Mouse (Mus musculus) ES-E14 (cell line): ENCODE measurements around the gene Spata31. TPM values are rescaled to one million over a fixed set of nuclear protein-coding genes. Genes with fewer than 3 reads are reported as not detected.

Experiments
- DNase-seq: peaks from one replicate; pipeline ENCODE4 v3.0.0-alpha.2; 2013; ENCODE audit warnings: low read depth, low spot score
- H3K27ac ChIP-seq: 2 replicates; pipeline ENCODE4 v1.5.1; 2012; ENCODE audit warnings: low read depth, mild to moderate bottlenecking, low read length, moderate library complexity, mixed read lengths; ENCODE audit not compliant: poor library complexity, insufficient read depth, severe bottlenecking
- H3K36me3 ChIP-seq: 2 replicates; pipeline ENCODE4 v1.6.1; 2012; ENCODE audit warnings: mild to moderate bottlenecking, low read length, moderate library complexity, mixed read lengths; ENCODE audit not compliant: control insufficient read depth, poor library complexity, insufficient read depth, severe bottlenecking
- H3K4me1 ChIP-seq, 2 experiments: fragments of 150-350 bp in 1 of 2; sonication (generic) in 1 of 2; 2 replicates each; pipeline ENCODE4 v1.6.1; 2012; ENCODE audit warnings: low read length in 2 of 2, mild to moderate bottlenecking in 1 of 2, mixed read lengths in 1 of 2; ENCODE audit not compliant: control insufficient read depth in 2 of 2, insufficient read depth in 2 of 2, poor library complexity in 1 of 2
- H3K4me3 ChIP-seq, 2 experiments: fragments of 150-350 bp in 1 of 2; sonication (generic) in 1 of 2; 2 replicates each; pipeline ENCODE4 v1.5.1; 2012; ENCODE audit warnings: low read length in 2 of 2, low read depth in 1 of 2, mild to moderate bottlenecking in 1 of 2, mixed read lengths in 1 of 2; ENCODE audit not compliant: insufficient read depth in 1 of 2, poor library complexity in 1 of 2, severe bottlenecking in 1 of 2
- H3K9ac ChIP-seq: 2 replicates; pipeline ENCODE4 v1.6.1; 2012; ENCODE audit warnings: low read depth, mild to moderate bottlenecking, low read length, mixed read lengths; ENCODE audit not compliant: poor library complexity, insufficient read depth, severe bottlenecking
- H3K9me3 ChIP-seq: fragments of 150-350 bp; sonication (generic); 2 replicates; pipeline ENCODE4 v1.6.1; 2012; ENCODE audit warnings: low read depth, mild to moderate bottlenecking, low read length; ENCODE audit not compliant: control insufficient read depth, insufficient read depth
- CHD2 ChIP-seq: IDR thresholded peaks from 2 replicates; pipeline ENCODE4 v1.6.1; 2014; ENCODE audit warnings: mild to moderate bottlenecking, low read depth, low read length, inconsistent platforms
- HCFC1 ChIP-seq: IDR thresholded peaks from 2 replicates; pipeline ENCODE4 v1.6.1; 2012; ENCODE audit warnings: low read length, inconsistent platforms, borderline replicate concordance; ENCODE audit not compliant: insufficient read depth
- MAFK ChIP-seq: IDR thresholded peaks from 2 replicates; pipeline ENCODE4 v1.6.1; 2014; ENCODE audit warnings: mild to moderate bottlenecking, low read depth, low read length, inconsistent platforms; ENCODE audit not compliant: insufficient read depth
- ZC3H11A ChIP-seq: IDR thresholded peaks from 2 replicates; pipeline ENCODE4 v1.6.1; 2012; ENCODE audit warnings: low read depth, mild to moderate bottlenecking, inconsistent platforms, low read length, borderline replicate concordance
- ZNF384 ChIP-seq: IDR thresholded peaks from 2 replicates; pipeline ENCODE4 v1.6.1; 2012; ENCODE audit warnings: low read depth, low read length, inconsistent platforms
- in situ Hi-C, 2 experiments: fragments of 600-800 bp; cut with MboI; formaldehyde crosslinking; loops; one replicate each; pipeline ENCODE4 v1.15.1; 2025; ENCODE audit warnings: low sequenced_read_pairs in 2 of 2, inconsistent platforms in 1 of 2; ENCODE audit not compliant: unreplicated experiment in 2 of 2
- total RNA-seq: library from RNA; depleted of rRNA; stranded (reverse); fragments of 300-350 nt; gene quantifications from 2 replicates; pipeline ENCODE4 v1.2.3, GENCODE M21; 2012; rRNA removed

Gene Spata31
- not detected in 2 replicates for total RNA-seq

- in situ Hi-C loops: no loop called here
- no peak within 1 kb of the TSS for H3K27ac ChIP-seq
- H3K4me3 ChIP-seq: no peak within 1 kb of the TSS
- H3K9me3 ChIP-seq: no peaks in the 10 kb centered on the region
- no peaks in the 10 kb centered on the region for H3K36me3 ChIP-seq
- DNase-seq: no peak
- no peak within 1 kb of the TSS for H3K9ac ChIP-seq
- H3K4me1 ChIP-seq: peaks cover 0 to 3% of the 10 kb centered on the region in 2 experiments; a peak in 1 of 4 replicates
- no peak for TF ChIP-seq CHD2
- TF ChIP-seq HCFC1: no peak
- TF ChIP-seq ZC3H11A: no peak
- no peak for TF ChIP-seq ZNF384
- no peak for TF ChIP-seq MAFK
These were observed at the start of gene Spata31 for GRCm38 (mm10) chr13:64917191-64917590. Spata31 (plus strand) TSS chr13:64917406.

GRCm38 (mm10) chr13:64903132-64903531, 14.1 kb upstream of the Spata31 start:
- in situ Hi-C loops: no loop called here
- Histone ChIP-seq H3K4me3 (no peak overlapping the region; a peak in 1 of 4 replicates), H3K4me1 (no peaks in the 10 kb centered on the region), H3K9ac (no peak overlapping the region), H3K36me3 (no peaks in the 10 kb centered on the region), H3K9me3 (no peaks in the 10 kb centered on the region), H3K27ac (no peak overlapping the region)
- DNase-seq: no peak
- TF ChIP-seq ZC3H11A (no peak), HCFC1 (no peak), ZNF384 (no peak), CHD2 (no peak), MAFK (no peak)

- TF ChIP-seq ZC3H11A (0 out of 2 replicates have a peak, but pooled peaks have one; percentile 9), HCFC1 (no peak)
- peak; percentile 43 for DNase-seq
- Histone ChIP-seq H3K4me3 (peak within 1 kb of the TSS; percentile 8 to 40; a peak in 3 of 4 replicates), H3K27ac (no peak within 1 kb of the TSS), H3K4me1 (no peaks in the 10 kb centered on the region), H3K36me3 (no peaks in the 10 kb centered on the region), H3K9me3 (no peaks in the 10 kb centered on the region), H3K9ac (peak within 1 kb of the TSS; percentile 31; the same call in 1 of the 2 replicates)
- in situ Hi-C loops: no loop called here
These were observed 13.5 kb upstream of the Spata31 start, which contains the start of gene Cntnap3 for GRCm38 (mm10) chr13:64903585-64904208. Cntnap3 (minus strand) TSS chr13:64903955.

Other genes starting within 250 kb of the Spata31 start
- 0.62 and 0.95 TPM in 2 replicates for gene Cntnap3, start 13.5 kb upstream of the Spata31 start, total RNA-seq
- gene Spata31d1c, start 115.7 kb downstream of the Spata31 start, total RNA-seq: not detected in 2 replicates
- not detected in 2 replicates for gene Prss47, start 135.4 kb downstream of the Spata31 start, total RNA-seq
- gene Mfsd14b, start 195.6 kb downstream of the Spata31 start, total RNA-seq: 43.1 and 56.2 TPM in 2 replicates
- gene Olfr465-ps1, start 220.7 kb downstream of the Spata31 start, total RNA-seq: not detected in 2 replicates
- not detected in 2 replicates for gene Olfr466, start 232.8 kb downstream of the Spata31 start, total RNA-seq